Mouse (Mus musculus) forebrain, embryonic 10.5 days (tissue): ENCODE measurements around the gene Plk2. TPM values are rescaled to one million over a fixed set of nuclear protein-coding genes. Genes with fewer than 3 reads are reported as not detected.
"Not testable (repeated sequence)": the region's sequence is repeated elsewhere in the genome, so short reads cannot be mapped to it uniquely, and the experiment has no call there.

Experiments used
- DNase-seq: peaks from one replicate; pipeline ENCODE4 v3.0.0-alpha.2; 2017; ENCODE audit warnings: low spot score; ENCODE audit errors: extremely low spot score
- H3K27ac ChIP-seq: fragments of 300-500 bp; sonication (generic); 2 replicates; pipeline ENCODE4 v1.5.1; 2016; ENCODE audit warnings: mild to moderate bottlenecking
- H3K27me3 ChIP-seq: fragments of 300-500 bp; sonication (generic); 2 replicates; pipeline ENCODE4 v1.6.1; 2016; ENCODE audit warnings: mild to moderate bottlenecking; ENCODE audit not compliant: poor library complexity, severe bottlenecking
- H3K36me3 ChIP-seq: fragments of 300-500 bp; sonication (generic); replicated peaks from 2 replicates; pipeline ENCODE4 v1.6.1; 2016; ENCODE audit warnings: mild to moderate bottlenecking, moderate library complexity
- H3K4me1 ChIP-seq: fragments of 300-500 bp; sonication (generic); 2 replicates; pipeline ENCODE4 v1.6.1; 2016
- H3K4me3 ChIP-seq: fragments of 300-500 bp; sonication (generic); 2 replicates; pipeline ENCODE4 v1.5.1; 2016; ENCODE audit warnings: mild to moderate bottlenecking, moderate library complexity
- H3K9me3 ChIP-seq: fragments of 300-500 bp; sonication (generic); 2 replicates; pipeline ENCODE4 v1.6.1; 2016; ENCODE audit warnings: mild to moderate bottlenecking, moderate library complexity
- WGBS: fragments of 180-500 bp; shearing (Covaris S2); methylation state at CpG from one replicate; pipeline ENCODE4 v1.1.7; 2016; 5-methylcytosine and 5-hydroxymethylcytosine counted together
- polyA plus RNA-seq: library from polyadenylated mRNA; unstranded; fragments of >200 nt; fragmentation: Nextera tagmentation; extraction: Ambion mirVana; gene quantifications from 2 replicates; pipeline ENCODE4 v1.2.1, GENCODE M21; 2016

Plk2 gene
- polyA plus RNA-seq, 1 experiment from 2014 or later: 44.6 TPM

DNA sequence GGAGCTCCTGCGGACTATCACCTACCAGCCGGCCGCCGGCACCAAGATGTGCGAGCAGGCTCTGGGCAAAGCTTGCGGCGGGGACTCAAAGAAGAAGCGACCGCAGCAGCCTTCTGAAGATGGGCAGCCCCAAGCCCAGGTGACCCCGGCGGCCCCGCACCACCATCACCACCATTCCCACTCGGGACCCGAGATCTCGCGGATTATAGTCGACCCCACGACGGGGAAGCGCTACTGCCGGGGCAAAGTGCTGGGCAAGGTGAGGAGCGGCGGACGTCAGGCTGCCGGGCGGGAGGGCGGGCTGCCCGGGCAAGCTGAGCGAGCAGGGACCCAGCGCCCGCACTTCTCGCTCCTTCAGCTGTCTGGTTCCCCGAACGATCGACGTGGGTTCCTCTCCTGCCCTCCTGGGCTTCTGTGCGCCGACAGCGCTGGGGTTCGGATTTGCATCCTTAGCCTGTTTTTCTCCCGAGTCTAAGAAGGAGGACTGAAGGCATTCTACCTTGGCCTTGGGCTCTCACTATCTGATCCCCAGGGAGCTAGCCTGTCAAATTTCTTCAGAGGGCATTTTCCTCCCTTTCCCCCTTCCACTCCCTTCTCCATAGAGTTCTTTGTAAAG is 441 bp downstream of the Plk2 start:
- Histone ChIP-seq H3K27me3 (peaks cover 32% of the 10 kb centered on the region), H3K4me1 (peaks cover 27% of the 10 kb centered on the region), H3K4me3 (peak overlapping the region; percentile 75), H3K27ac (peak overlapping the region; percentile 85), H3K9me3 (no peaks in the 10 kb centered on the region), H3K36me3 (peaks cover 29% of the 10 kb centered on the region)
- DNase-seq: no peak
- WGBS: under 1% methylated on average over 35 of the region's 41 CpGs

GRCm38 (mm10) chr13:110395916-110396685 is 1.3 kb downstream of the Plk2 start:
- H3K27me3 ChIP-seq: peaks cover 32% of the 10 kb centered on the region
- H3K4me3 ChIP-seq: peak overlapping the region; percentile 75
- no peak for DNase-seq
- 40% methylated on average over 21 of the region's 21 CpGs for whole genome bisulfite sequencing
- no peaks in the 10 kb centered on the region for H3K9me3 ChIP-seq
- peak overlapping the region; percentile 20; the same call in 1 of the 2 replicates for H3K27ac ChIP-seq
- peaks cover 27% of the 10 kb centered on the region for H3K4me1 ChIP-seq
- H3K36me3 ChIP-seq: peaks cover 37% of the 10 kb centered on the region

DNA sequence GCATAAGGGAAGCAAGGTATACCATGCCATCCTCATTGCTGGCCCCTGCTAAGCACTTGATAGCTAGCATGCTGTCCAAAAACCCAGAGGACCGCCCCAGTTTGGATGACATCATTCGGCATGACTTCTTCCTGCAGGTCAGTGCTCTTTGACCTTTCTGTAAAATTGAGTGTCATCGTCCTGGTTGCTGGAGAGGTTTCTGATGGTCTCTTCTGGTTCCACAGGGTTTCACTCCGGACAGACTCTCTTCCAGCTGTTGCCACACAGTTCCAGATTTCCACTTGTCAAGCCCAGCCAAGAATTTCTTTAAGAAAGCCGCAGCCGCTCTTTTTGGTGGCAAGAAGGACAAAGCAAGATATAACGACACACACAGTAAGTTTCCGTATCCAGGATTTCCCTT is 2.9 kb downstream of the Plk2 start:
- no peak for DNase-seq
- H3K4me1 ChIP-seq: peaks cover 24% of the 10 kb centered on the region
- 92% methylated on average over 8 of the region's 8 CpGs for WGBS
- H3K9me3 ChIP-seq: no peaks in the 10 kb centered on the region
- peaks cover 41% of the 10 kb centered on the region for H3K36me3 ChIP-seq
- H3K27ac ChIP-seq: no peak overlapping the region
- peaks cover 30% of the 10 kb centered on the region for H3K27me3 ChIP-seq
- H3K4me3 ChIP-seq: no peak overlapping the region

DNA sequence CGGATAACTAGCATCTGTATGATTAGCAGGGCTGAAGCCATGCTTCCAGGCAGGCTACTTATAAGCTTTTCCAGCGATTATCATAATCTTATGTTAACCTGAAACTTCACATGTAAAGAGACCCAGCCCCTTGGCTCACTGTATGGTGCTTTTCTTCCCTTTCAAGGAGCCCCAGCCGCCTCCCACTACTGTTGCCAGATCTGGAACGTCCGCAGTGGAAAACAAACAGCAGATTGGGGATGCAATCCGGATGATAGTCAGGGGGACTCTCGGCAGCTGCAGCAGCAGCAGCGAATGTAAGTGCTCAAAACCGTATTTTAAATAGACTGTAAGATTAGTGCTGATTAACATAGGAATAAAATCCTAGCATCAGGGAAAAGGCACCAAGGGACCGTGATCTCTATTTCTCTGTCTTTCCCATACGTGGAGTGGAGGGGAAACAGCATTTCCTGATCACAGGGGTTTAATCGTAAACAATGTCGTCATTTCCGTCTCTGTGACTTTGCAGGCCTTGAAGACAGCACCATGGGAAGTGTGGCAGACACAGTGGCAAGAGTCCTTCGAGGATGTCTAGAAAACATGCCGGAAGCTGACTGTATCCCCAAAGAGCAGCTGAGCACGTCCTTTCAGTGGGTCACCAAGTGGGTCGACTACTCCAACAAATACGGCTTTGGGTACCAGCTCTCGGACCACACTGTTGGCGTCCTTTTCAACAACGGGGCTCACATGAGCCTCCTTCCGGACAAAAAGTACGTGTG is 3.8 kb downstream of the Plk2 start:
- WGBS: 84% methylated on average over 24 of the region's 24 CpGs
- Histone ChIP-seq H3K36me3 (peaks cover 41% of the 10 kb centered on the region), H3K4me3 (no peak overlapping the region), H3K27ac (no peak overlapping the region), H3K9me3 (no peaks in the 10 kb centered on the region), H3K4me1 (peaks cover 23% of the 10 kb centered on the region), H3K27me3 (peaks cover 21% of the 10 kb centered on the region)
- DNase-seq: no peak

DNA sequence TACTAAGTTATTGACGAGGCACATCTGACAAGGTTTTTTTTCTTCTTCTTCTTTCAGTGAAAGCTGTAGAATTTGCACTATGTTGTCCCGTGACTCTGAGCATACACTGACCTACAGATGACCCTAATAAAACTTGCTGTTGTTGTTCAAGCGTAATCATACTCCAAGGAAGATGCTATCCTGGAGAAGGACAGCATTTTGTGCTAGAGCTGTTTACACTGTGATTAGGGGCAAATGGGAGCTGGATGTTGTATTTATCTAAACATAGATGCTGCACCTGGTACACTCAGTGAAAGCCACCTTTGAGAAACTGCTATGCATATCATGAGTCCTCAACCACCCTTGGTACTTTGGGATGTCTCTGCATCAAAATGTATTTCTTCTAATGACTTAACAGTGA is 6.6 kb downstream of the Plk2 start:
- DNase-seq: no peak
- H3K36me3 ChIP-seq: peaks cover 41% of the 10 kb centered on the region
- no peak overlapping the region for H3K4me3 ChIP-seq
- peaks cover 3% of the 10 kb centered on the region for H3K4me1 ChIP-seq
- no peaks in the 10 kb centered on the region for H3K9me3 ChIP-seq
- peaks cover 6% of the 10 kb centered on the region; the same call in 1 of the 2 replicates for H3K27me3 ChIP-seq
- no peak overlapping the region for H3K27ac ChIP-seq
- 85% methylated on average over 3 of the region's 3 CpGs for WGBS

DNA sequence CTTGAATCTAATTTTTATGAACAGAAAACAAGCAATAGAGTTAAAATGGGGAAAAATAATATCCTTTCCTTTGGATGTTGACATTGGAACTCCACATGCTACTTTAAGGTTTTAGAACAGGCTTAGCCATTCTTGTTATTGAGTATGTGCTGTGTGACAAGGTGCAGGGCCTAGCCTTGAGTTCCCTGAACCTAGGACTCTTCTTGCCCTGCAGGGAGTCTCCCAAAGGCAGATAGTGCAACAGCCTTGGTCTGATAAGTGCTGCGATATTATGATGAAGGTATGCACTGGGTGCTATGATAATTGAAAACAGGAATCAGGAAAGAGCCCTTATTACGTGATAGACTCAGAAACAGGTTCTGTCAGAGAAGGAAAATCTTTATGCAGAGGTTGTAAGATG is 7.0 kb downstream of the Plk2 start:
- Histone ChIP-seq H3K9me3 (no peaks in the 10 kb centered on the region), H3K4me3 (no peak overlapping the region), H3K27ac (no peak overlapping the region), H3K27me3 (peaks cover 3% of the 10 kb centered on the region; the same call in 1 of the 2 replicates), H3K4me1 (no peaks in the 10 kb centered on the region), H3K36me3 (peaks cover 41% of the 10 kb centered on the region)
- WGBS: 91% methylated on average over 2 of the region's 2 CpGs
- DNase-seq: no peak

- no peak for DNase-seq
- Histone ChIP-seq H3K9me3 (no peaks in the 10 kb centered on the region), H3K27me3 (no peaks in the 10 kb centered on the region), H3K4me1 (no peaks in the 10 kb centered on the region), H3K4me3 (no peak overlapping the region), H3K27ac (no peak overlapping the region), H3K36me3 (peaks cover 25% of the 10 kb centered on the region)
- 83% methylated on average over 8 of the region's 8 CpGs for WGBS
Measured at GRCm38 (mm10) chr13:110404059-110404458, 9.2 kb downstream of the Plk2 start.

GRCm38 (mm10) chr13:110404686-110405085 is 9.8 kb downstream of the Plk2 start:
- not testable (repeated sequence) for H3K4me3 ChIP-seq, H3K4me1 ChIP-seq, H3K27ac ChIP-seq, H3K9me3 ChIP-seq, H3K27me3 ChIP-seq, DNase-seq
- peaks cover 19% of the 10 kb centered on the region for H3K36me3 ChIP-seq
- WGBS: 90% methylated on average over 5 of the region's 5 CpGs

DNA sequence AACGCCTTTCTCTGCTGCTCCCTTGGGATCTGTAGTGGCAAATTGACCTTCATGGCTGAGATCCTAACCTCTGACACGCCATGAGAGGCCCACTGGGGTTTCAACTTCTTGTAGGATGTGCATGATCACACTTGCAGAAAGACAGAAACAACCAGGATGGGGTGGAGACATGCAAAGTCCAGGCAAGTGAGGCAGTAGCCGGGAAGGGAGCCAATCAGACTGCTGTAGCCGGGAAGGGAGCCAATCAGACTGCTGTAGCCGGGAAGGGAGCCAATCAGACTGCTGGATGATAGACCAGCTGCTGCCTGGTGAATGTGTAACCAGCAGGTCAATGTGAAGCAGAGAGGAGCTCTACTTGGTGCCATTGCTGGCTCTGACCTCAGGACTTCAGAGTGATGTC is 11.3 kb downstream of the Plk2 start:
- WGBS: 85% methylated on average over 5 of the region's 5 CpGs
- Histone ChIP-seq H3K27ac (no peak overlapping the region), H3K36me3 (peaks cover 4% of the 10 kb centered on the region), H3K4me1 (no peaks in the 10 kb centered on the region), H3K27me3 (no peaks in the 10 kb centered on the region), H3K4me3 (no peak overlapping the region), H3K9me3 (no peaks in the 10 kb centered on the region)
- no peak for DNase-seq

GRCm38 (mm10) chr13:110412572-110413209 is 17.8 kb downstream of the Plk2 start:
- DNase-seq: no peak
- H3K4me1 ChIP-seq: no peaks in the 10 kb centered on the region
- H3K4me3 ChIP-seq: no peak overlapping the region
- H3K36me3 ChIP-seq: no peaks in the 10 kb centered on the region
- no peaks in the 10 kb centered on the region for H3K9me3 ChIP-seq
- 93% methylated on average over 12 of the region's 12 CpGs for WGBS
- H3K27ac ChIP-seq: no peak overlapping the region
- H3K27me3 ChIP-seq: no peaks in the 10 kb centered on the region

GRCm38 (mm10) chr13:110418656-110419055 is 23.8 kb downstream of the Plk2 start:
- no peaks in the 10 kb centered on the region for H3K4me1 ChIP-seq
- no peak for DNase-seq
- H3K27me3 ChIP-seq: no peaks in the 10 kb centered on the region
- no peak overlapping the region for H3K4me3 ChIP-seq
- no peaks in the 10 kb centered on the region for H3K36me3 ChIP-seq
- H3K9me3 ChIP-seq: no peaks in the 10 kb centered on the region
- WGBS: 88% methylated on average over 5 of the region's 5 CpGs
- H3K27ac ChIP-seq: no peak overlapping the region

DNA sequence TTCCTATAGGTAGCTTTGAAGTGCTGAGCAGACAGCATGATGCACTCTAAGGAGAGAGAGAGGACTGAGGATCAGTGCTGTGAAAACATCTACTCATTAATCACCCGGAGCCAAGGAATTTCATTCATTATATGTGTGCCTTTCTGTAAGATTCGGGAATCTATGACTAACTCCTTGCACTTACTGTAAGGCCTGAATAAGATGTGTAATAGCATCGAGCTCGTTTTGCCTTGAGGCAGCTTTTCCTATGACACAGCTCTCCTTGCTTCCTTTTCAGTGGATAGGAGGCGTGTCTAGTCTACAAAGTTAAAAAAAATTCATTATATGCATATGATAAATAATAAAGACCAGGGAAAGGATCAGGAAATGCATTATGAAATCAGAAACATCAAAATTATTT is 24.8 kb downstream of the Plk2 start:
- Histone ChIP-seq H3K9me3 (no peaks in the 10 kb centered on the region), H3K4me3 (no peak overlapping the region), H3K4me1 (no peaks in the 10 kb centered on the region), H3K27me3 (no peaks in the 10 kb centered on the region), H3K36me3 (no peaks in the 10 kb centered on the region), H3K27ac (no peak overlapping the region)
- 87% methylated on average over 5 of the region's 5 CpGs for WGBS
- no peak for DNase-seq
